24 mouse cellular contexts compared by ENCODE assay signal in the genomic region with DNA sequence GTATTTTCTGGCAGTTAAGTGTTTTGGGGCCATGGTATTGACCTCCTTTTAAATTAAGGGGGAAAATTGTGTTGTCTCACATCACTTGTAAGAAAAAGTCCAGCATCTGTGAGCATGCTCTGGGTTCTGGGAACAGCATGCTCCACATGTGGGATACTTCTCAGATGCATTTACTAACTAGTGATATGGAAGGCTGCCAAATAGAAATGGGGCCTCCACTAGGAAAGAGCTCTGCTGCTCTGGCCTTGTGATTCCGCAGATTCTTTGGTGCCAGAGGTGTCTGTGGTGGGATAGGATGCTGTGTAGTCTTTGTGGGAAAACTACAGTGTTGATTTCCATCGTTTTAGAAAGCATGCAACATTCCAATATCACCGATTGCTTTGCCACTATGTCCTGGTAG.
A peak's percentile ranks its signal among the peaks of the same experiment; 100 is the strongest.
DNase-seq lines count a peak whose midpoint lies in the region; ATAC-seq and TF ChIP-seq lines count a peak whose summit lies in the region.
"Had no signal": no experiment of that assay in that cellular context is flagged by ENCODE, and none has a peak within 500 bp of the region (broad histone marks: within the 10 kb centered on the region; RNA-seq: fewer than 3 reads in every experiment).

No protein-coding gene starts in this region.

- H3K36me3 ChIP-seq in heart, embryonic 13.5 days = no peaks in the 10 kb centered on the region
- no peaks in the 10 kb centered on the region for H3K36me3 ChIP-seq in intestine, embryonic 14.5 days (ENCODE audit: control insufficient read depth, insufficient read depth, low read length)
- H3K36me3 ChIP-seq in intestine, postnatal 0 days (ENCODE audit: control insufficient read depth, insufficient read depth) = no peaks in the 10 kb centered on the region
- H3K36me3 ChIP-seq in intestine, embryonic 15.5 days = no peaks in the 10 kb centered on the region
- no peaks in the 10 kb centered on the region for H3K36me3 ChIP-seq in limb, embryonic 15.5 days
- H3K36me3 ChIP-seq: embryonic facial prominence, embryonic 12.5 days; forebrain, embryonic 12.5 days; heart, embryonic 15.5 days; hindbrain, embryonic 13.5 days; kidney, embryonic 15.5 days; midbrain, embryonic 10.5 days had no signal

- no peak overlapping the region for H3K4me2 ChIP-seq in heart, embryonic 13.5 days
- no peak overlapping the region for H3K4me2 ChIP-seq in intestine, embryonic 14.5 days (ENCODE audit: low read length)
- no peak overlapping the region for H3K4me2 ChIP-seq in intestine, postnatal 0 days (replicated peaks; ENCODE audit: low read depth)
- no peak overlapping the region for H3K4me2 ChIP-seq in intestine, embryonic 15.5 days (replicated peaks)
- no peak overlapping the region for H3K4me2 ChIP-seq in limb, embryonic 15.5 days
- H3K4me2 ChIP-seq: embryonic facial prominence, embryonic 12.5 days; forebrain, embryonic 12.5 days; heart, embryonic 15.5 days; hindbrain, embryonic 13.5 days; kidney, embryonic 15.5 days had no signal

- no peak for TF ChIP-seq CTCF in intestine, postnatal 0 days (IDR thresholded peaks at IDR 0.05; ENCODE audit: low read depth)

- DNase-seq in heart, postnatal 36 days = no peak
- DNase-seq in intestine, embryonic 14.5 days (ENCODE audit: low spot score) = no peak
- DNase-seq: adrenal gland, adult 8-10 months; cerebellum, adult 18-20 months; cerebellum, postnatal 14 days; gastrocnemius, postnatal 10 days; kidney, adult 11 months; kidney, postnatal 4 days; thymus, adult 18-20 months; thymus, postnatal 36 days had no signal

- intact Hi-C loops in heart, postnatal 36 days (cut with DNase I) = no loop called here

- 18% methylated on average over 3 of the region's 3 CpGs for WGBS in heart, embryonic 13.5 days
- 62% methylated on average over 3 of the region's 3 CpGs for WGBS in intestine, embryonic 14.5 days
- 67% methylated on average over 3 of the region's 3 CpGs for WGBS in intestine, postnatal 0 days
- WGBS in intestine, embryonic 15.5 days = 51% methylated on average over 3 of the region's 3 CpGs
- whole genome bisulfite sequencing in limb, embryonic 15.5 days = 61% methylated on average over 3 of the region's 3 CpGs

- H3K9ac ChIP-seq in heart, embryonic 13.5 days = no peak overlapping the region
- no peak overlapping the region for H3K9ac ChIP-seq in intestine, embryonic 14.5 days (ENCODE audit: low read length)
- no peak overlapping the region for H3K9ac ChIP-seq in intestine, postnatal 0 days (ENCODE audit: low read depth, low read length)
- H3K9ac ChIP-seq in intestine, embryonic 15.5 days = no peak overlapping the region
- no peak overlapping the region for H3K9ac ChIP-seq in limb, embryonic 15.5 days
- H3K9ac ChIP-seq: embryonic facial prominence, embryonic 12.5 days; forebrain, embryonic 12.5 days; heart, embryonic 15.5 days; hindbrain, embryonic 13.5 days; kidney, embryonic 15.5 days had no signal

- no peaks in the 10 kb centered on the region for H3K27me3 ChIP-seq in heart, embryonic 13.5 days (replicated peaks)
- H3K27me3 ChIP-seq in intestine, embryonic 14.5 days (replicated peaks; ENCODE audit: control insufficient read depth, insufficient read depth, low read length) = no peaks in the 10 kb centered on the region
- H3K27me3 ChIP-seq in intestine, postnatal 0 days (replicated peaks; ENCODE audit: control insufficient read depth, insufficient read depth, low read length) = no peaks in the 10 kb centered on the region
- no peaks in the 10 kb centered on the region for H3K27me3 ChIP-seq in intestine, embryonic 15.5 days (replicated peaks)
- no peaks in the 10 kb centered on the region for H3K27me3 ChIP-seq in limb, embryonic 15.5 days
- H3K27me3 ChIP-seq: embryonic facial prominence, embryonic 12.5 days; forebrain, embryonic 12.5 days; heart, embryonic 15.5 days; hindbrain, embryonic 13.5 days; kidney, embryonic 15.5 days had no signal

- peaks cover 17% of the 10 kb centered on the region for H3K4me1 ChIP-seq in heart, embryonic 13.5 days
- H3K4me1 ChIP-seq in intestine, embryonic 14.5 days (replicated peaks; ENCODE audit: control insufficient read depth, insufficient read depth, low read length) = no peaks in the 10 kb centered on the region; the same call in 1 of the 2 replicates
- H3K4me1 ChIP-seq in intestine, postnatal 0 days (replicated peaks; ENCODE audit: control insufficient read depth, insufficient read depth, low read length) = no peaks in the 10 kb centered on the region
- no peaks in the 10 kb centered on the region for H3K4me1 ChIP-seq in intestine, embryonic 15.5 days (replicated peaks)
- H3K4me1 ChIP-seq in limb, embryonic 15.5 days = no peaks in the 10 kb centered on the region
- H3K4me1 ChIP-seq: forebrain, embryonic 12.5 days; hindbrain, embryonic 13.5 days; kidney, embryonic 15.5 days; midbrain, embryonic 10.5 days had no signal

- ATAC-seq in heart, embryonic 13.5 days (ENCODE audit: extremely low read depth, insufficient number of reproducible peaks, low FRiP score, low TSS enrichment) = no peak
- ATAC-seq in intestine, embryonic 14.5 days (replicated peaks; ENCODE audit: low FRiP score, low TSS enrichment, low read depth) = no peak
- no peak for ATAC-seq in intestine, postnatal 0 days
- ATAC-seq in intestine, embryonic 15.5 days = 0 out of 2 replicates have a peak, but pooled peaks have one; percentile 31
- ATAC-seq in limb, embryonic 15.5 days (ENCODE audit: insufficient number of reproducible peaks, low FRiP score, low TSS enrichment, low read depth) = no peak
- no peak for ATAC-seq in frontal cortex, adult (ENCODE audit: low TSS enrichment)
- ATAC-seq: activated CD4-positive, CD25-positive, alpha-beta regulatory T cell, adult 4 months; lung, postnatal 0 days had no signal

- H3K4me3 ChIP-seq in heart, embryonic 13.5 days = no peak overlapping the region
- no peak overlapping the region for H3K4me3 ChIP-seq in intestine, embryonic 14.5 days (ENCODE audit: low read depth, low read length)
- H3K4me3 ChIP-seq in intestine, postnatal 0 days (ENCODE audit: low read depth, low read length) = no peak overlapping the region
- H3K4me3 ChIP-seq in intestine, embryonic 15.5 days (replicated peaks) = no peak overlapping the region
- H3K4me3 ChIP-seq in limb, embryonic 15.5 days = no peak overlapping the region
- H3K4me3 ChIP-seq: embryonic facial prominence, embryonic 12.5 days; erythroblast, embryonic 14.5 days; forebrain, embryonic 12.5 days; heart, embryonic 15.5 days; hindbrain, embryonic 13.5 days; kidney, embryonic 15.5 days; midbrain, embryonic 10.5 days had no signal

- H3K9me3 ChIP-seq in heart, embryonic 13.5 days = no peaks in the 10 kb centered on the region
- no peaks in the 10 kb centered on the region for H3K9me3 ChIP-seq in intestine, embryonic 14.5 days (ENCODE audit: control insufficient read depth, low read length)
- H3K9me3 ChIP-seq in intestine, postnatal 0 days (ENCODE audit: control insufficient read depth) = no peaks in the 10 kb centered on the region
- H3K9me3 ChIP-seq in intestine, embryonic 15.5 days = no peaks in the 10 kb centered on the region
- no peaks in the 10 kb centered on the region for H3K9me3 ChIP-seq in limb, embryonic 15.5 days
- H3K9me3 ChIP-seq: embryonic facial prominence, embryonic 12.5 days; forebrain, embryonic 12.5 days; heart, embryonic 15.5 days; hindbrain, embryonic 13.5 days; kidney, embryonic 15.5 days; midbrain, embryonic 10.5 days had no signal

- peak overlapping the region; percentile 46; the same call in 1 of the 2 replicates for H3K27ac ChIP-seq in heart, embryonic 13.5 days (replicated peaks)
- 0 out of 2 replicates have a peak overlapping the region, but pooled peaks have one; percentile 9 for H3K27ac ChIP-seq in intestine, embryonic 14.5 days (ENCODE audit: low read depth)
- no peak overlapping the region for H3K27ac ChIP-seq in intestine, postnatal 0 days (ENCODE audit: low read depth, low read length)
- H3K27ac ChIP-seq in intestine, embryonic 15.5 days = no peak overlapping the region
- H3K27ac ChIP-seq in limb, embryonic 15.5 days = peak overlapping the region; percentile 4; the same call in 1 of the 2 replicates
- H3K27ac ChIP-seq: embryonic facial prominence, embryonic 12.5 days; forebrain, embryonic 12.5 days; heart, embryonic 15.5 days; hindbrain, embryonic 13.5 days; kidney, embryonic 15.5 days; midbrain, embryonic 10.5 days had no signal

Comparison
In these comparisons a context has a peak if more than half of its experiments do, and no peak if none do; other contexts are left out.
1. H3K27ac ChIP-seq: peak in heart, embryonic 13.5 days (single experiment), intestine, embryonic 14.5 days (single experiment) and limb, embryonic 15.5 days (single experiment); none in intestine, postnatal 0 days (single experiment) and intestine, embryonic 15.5 days (single experiment).